Mouse (Mus musculus) common myeloid progenitor, adult 5-6 weeks (primary cell): Measurements from ENCODE around the gene Pcnx. TPM values are rescaled to one million over a fixed set of nuclear protein-coding genes. Genes with fewer than 3 reads are reported as not detected.

Experiments
- ATAC-seq: replicated peaks from 2 replicates; pipeline ENCODE4 v1.8.0; 2016; ENCODE audit warnings: low read depth, mild to moderate bottlenecking, moderate TSS enrichment, inconsistent platforms; ENCODE audit not compliant: poor library complexity, severe bottlenecking
- total RNA-seq: library from RNA; stranded (forward); fragments of 200-1000, 187-1606 nt; gene quantifications from 2 replicates; pipeline ENCODE4 v1.2.3, GENCODE M21; 2017

Pcnx gene
- total RNA-seq, 1 experiment from 2014 or later, result 12.8 TPM

DNA sequence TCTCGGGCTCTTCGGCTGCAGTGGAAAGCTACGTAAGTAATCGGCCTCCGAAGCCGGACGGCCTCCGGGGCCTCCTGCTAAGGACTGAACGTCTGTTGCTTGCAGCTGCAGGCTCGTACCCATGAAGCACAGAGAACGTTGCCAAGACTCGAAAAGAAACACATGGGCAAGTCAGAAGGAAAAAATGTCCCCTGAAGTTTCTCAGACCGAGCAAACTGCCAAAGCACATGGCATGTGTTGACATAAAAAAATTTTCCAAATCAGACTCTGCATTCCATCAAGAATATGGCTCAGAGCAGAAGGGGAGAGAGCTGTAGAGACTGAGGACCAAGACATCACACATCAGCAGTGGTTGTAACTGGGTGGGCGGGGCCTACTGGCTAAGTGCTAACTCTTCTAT lies 6.8 kb upstream of the Pcnx start:
- no peak for ATAC-seq

DNA sequence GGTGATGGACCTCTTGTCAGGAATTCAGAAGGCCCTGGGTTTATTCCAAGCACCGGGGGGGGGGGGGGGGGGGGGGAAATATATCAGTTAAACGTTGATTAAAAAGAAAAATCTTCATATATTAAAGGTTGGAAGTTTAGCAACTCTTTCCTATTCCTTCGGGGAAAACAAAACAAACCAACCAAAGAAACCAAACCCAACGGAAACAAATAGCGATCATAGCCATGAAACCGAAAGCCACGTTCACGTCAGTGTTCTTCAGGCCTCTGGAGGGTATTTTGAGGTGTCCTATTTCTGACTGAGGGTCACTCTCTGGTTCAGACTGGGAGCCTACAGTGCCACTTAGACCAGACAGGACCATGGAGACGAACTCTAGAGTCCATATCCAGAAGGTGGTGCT lies 6.3 kb upstream of the Pcnx start:
- no peak for ATAC-seq

DNA sequence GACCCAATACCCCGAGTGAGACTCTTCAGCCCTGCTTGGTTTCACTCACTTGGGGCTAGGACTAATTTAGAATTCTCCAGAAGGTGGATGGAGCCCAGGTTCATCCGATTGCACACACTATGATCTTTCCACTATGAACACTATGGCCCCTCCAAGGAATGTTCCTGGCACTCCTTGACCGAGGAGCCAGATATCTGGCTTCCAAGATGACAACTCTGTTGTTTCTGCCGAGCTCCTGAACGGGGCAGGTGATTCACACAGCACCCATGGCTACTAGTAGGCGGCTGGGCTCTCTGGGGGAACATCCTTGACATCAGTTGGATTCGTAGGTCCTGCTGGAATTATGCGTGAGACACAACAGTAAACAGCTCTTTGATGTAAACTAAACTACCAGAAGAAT lies 4.8 kb upstream of the Pcnx start:
- no peak for ATAC-seq

DNA sequence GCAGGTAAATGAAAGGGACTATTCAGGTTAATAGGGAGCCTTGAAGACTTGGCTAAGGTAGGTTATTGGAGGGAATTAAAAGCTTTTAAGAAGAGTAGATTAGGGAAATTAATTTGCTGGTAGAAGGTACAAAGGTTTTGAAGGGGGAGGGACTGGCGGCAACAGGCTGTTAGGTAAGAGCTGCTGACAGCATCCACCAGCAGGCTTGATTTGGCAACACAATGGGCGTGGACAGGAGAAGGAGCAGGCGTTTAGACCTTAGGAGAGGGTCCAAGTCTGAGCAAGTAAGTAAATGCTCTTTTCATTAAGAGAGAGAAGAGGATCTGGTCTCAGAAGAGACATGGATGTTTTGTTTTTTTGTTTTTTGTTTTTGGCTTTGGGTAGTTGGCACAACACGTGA lies 3.1 kb upstream of the Pcnx start:
- no peak for ATAC-seq

DNA sequence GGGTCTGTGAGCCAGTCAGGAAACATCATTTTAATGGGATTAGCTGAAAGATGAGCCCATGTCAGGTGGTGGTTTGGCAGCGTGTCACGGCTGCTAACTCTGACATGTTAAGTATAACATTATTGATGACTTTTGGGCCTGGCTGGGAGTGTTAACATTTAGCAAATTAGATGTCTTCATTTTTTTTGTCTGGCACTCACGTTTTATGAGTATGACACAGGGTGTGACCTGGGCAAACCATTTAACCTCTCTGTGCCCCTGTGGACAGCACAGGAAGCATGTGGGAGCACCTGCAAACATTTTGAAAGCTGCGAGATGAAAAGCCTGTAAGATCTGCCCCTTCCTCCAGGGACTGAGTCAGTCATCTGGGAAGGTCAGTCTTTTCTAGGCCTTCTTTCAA lies 2.6 kb upstream of the Pcnx start:
- no peak for ATAC-seq

DNA sequence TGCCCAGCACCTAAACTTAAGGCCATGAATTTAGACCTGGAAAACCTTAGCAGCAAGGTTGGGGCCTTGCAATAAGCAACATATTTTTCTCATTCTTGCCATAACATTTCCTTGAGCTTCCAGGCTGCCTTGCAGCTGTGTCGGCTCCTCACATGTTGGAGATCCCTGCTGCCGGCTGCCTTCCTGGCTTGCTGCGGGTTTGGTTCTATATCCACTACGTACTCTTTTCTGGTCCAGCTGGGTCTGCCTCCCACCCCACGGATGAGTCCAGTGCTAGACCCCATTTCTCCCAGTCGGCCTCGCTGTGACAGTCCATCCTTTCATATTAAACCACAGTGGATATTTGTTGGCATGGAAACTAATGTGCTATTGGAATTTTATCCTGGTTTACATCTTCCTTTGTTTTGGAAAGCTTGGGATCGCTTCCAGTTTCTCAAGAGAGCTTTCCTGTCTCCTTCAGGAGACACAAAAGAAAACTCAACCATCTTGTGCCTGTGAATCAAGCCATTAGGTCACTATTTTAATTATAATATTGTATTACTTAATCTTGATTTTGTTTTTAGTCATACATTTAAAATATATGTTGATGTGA lies 1.7 kb upstream of the Pcnx start:
- ATAC-seq, result no peak

DNA sequence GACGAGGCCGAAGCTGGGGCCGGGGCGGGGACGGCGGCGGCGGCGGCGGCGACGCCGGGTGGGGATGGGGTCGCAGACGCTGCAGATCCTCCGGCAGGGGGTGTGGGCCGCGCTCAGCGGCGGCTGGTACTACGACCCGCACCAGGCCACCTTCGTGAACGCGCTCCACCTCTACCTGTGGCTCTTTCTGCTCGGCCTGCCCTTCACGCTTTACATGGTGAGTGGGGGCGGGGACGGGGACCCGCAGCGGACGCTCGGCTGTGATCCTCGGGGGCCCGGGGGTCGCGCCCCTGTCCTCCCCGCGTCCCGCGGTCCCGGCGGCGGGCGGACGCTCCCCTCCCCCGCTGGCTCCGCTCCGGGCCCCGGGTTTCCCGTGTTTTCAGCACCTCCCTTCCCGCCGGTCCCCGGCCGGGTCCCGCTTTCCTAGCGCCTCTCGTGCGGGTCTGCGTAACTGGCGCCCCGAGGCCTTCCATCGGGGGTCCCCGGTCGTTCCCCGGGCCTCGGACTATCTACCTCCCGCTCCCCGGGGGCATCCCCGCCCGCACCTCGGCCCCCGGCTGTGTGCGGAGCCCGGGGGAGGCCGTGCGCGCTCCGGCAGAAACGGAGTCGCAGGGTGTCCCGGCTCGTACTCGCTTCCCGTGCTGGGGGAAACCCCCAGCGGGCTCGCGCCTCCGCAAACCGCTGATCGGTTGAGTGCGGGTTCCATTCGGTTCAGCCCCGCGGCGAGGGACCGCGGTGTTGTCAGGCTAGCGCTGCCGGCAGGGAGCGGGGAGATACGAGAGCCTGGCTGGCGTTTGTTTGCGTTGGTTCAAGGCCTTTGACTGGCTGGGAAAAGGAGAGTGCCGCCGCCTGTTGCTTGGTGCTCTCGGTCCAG lies 722 bp downstream of the Pcnx start:
- peak; percentile 30 for ATAC-seq

DNA sequence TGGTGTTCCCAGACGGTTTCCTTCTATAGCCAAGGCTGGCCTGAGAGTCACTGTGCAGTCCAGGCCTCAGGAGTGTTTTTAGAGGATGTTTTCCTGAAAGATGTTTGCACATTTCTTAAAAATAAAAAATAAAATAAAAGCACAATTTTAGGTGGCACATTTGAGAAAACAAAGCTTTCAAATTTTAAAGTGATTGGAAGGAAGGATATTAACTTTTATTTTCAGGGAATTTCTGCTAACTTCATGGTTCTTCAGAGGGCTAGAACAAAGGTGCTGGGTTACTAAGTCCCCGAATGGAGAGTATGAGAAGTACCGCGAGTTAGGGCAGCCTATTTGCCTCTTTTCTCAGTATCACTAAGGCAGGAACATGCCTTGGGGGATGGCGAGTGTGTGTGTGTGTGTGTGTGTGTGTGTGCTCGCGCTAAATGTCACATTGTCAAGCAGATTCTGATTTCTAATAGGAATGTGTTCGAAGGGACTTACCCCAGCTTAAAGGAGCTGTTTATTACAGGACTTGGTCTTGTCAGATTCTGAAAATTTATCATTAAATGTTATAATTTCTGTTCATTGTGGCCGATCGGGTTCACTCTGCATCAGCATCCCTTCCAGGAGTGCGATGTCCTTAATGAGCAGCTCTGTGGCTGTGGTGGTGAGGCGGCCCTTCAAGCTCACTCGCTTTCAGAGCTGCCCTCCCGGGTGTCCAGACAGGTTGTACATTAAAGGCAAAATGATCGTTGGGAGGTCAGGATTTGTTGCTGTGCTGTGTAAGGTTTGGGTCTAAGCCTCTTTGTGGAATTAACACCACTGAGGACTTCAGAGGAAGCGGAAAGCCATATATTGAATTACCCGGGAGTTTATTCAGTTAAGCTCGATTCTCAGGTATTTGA lies 1.6 kb downstream of the Pcnx start:
- ATAC-seq, result no peak

DNA sequence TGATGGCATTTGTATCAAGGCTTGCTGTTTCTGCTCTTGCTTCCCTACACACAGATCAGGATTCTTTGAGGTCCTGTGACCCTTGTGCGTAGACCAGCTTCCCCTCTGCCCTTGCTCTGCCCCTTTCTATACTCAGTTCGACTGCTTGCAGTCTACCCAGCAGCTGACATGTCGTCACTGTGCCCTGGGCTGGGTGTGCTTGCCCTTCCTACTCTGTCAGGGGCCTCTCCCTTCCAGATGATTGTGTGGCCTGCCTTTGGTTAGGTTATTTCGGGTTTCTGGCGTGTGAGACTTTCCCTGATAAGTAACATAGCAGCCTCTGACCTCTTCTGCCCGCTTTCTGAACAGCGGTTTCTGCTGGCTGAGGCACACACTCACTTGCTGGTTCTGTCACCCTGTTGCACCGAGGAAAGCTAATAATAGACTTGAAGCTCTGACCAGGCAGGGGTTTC lies 2.6 kb downstream of the Pcnx start:
- ATAC-seq, result peak; percentile 64

DNA sequence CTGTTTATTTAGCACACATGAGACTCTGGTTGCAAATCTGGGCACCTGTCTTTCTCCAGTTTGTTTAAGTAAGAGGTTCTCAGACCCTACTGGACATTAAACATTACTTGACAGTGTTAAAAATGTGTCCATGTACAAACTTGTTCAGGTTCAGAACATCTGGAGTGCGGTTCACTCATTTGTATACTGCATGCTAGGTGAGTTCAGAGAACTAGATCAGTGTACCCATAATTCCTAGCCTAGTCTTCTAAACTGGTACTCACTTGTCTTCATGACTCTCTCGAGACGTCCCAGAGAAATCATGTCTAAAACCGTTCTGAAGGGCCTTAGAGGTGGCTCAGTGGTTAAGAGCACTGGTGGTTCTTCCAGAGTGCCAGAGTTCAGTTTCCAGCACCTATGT lies 4.1 kb downstream of the Pcnx start:
- no peak for ATAC-seq

DNA sequence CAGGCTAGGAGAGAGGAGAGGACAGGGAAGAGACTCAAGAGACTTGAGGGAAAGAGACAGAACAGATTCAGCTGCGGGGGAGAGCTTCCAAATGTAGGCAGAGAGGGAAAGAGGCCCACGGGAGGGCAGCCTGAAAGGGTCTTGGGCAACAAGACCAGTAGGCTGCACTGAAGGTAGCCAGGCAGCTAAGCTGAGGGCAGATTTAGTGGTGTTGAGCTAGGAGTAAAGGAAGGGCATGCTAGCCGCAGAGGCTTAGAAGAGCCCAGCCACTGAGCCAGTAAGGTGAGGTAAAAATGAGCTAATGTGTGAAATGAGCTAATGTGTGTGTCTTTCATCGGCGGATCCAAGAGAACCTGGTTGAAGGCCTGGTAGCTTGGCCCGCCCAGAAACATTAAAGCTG lies 5.4 kb downstream of the Pcnx start:
- no peak for ATAC-seq

DNA sequence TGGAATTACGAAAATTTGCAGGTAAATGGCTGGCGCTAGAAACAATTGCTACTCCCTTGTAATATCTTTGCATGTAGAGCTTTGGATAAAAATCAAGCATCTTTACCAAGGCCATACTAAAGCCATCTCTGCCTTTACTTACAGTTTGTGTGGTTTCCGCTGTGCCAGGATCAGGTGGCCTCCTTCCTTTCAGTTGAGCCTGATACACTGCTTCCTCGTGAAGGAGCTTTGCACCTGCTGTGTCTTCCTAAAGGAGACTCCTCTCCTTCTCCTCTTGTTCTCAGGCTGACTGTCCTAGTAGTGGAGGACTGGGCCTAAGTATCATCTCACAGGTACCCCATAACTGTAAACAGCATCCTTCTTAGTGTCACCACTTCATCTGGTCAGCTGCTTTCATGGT lies 7.5 kb downstream of the Pcnx start:
- ATAC-seq, result no peak

DNA sequence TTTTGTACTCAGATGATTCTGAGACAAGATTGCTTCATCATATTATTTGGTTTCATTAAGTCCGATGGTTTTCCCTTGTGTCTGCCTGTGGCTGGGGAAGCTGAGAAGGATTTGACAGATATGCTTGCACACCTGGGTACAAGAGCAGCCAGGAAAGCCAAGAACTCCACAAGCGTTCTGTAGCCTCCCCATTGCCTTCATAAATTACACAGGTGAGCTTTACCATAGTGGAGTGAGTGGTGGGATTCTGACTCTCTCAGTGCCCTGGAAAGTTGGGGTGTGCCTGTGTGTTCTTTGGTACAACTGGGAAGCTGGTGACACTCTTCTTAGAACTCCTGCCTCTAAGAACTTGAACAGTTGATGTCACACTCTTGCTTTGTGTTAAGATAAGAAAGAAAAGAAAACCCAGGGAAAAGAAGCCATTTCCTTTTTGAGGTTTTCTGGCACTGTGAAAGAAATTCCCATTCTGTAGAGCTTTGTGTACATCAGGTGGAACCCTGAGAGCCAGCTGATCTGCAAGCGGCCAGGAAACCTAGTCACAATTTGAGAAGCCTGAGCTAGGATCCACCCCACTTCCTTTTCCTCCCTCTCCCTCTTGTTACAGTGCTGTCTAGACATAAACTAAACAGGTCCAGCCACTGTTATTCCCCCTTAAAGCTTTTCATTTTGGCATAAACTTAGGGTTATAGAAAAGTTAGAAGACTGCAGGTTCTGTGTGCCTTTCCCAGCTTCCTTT lies 9.6 kb downstream of the Pcnx start:
- no peak for ATAC-seq

DNA sequence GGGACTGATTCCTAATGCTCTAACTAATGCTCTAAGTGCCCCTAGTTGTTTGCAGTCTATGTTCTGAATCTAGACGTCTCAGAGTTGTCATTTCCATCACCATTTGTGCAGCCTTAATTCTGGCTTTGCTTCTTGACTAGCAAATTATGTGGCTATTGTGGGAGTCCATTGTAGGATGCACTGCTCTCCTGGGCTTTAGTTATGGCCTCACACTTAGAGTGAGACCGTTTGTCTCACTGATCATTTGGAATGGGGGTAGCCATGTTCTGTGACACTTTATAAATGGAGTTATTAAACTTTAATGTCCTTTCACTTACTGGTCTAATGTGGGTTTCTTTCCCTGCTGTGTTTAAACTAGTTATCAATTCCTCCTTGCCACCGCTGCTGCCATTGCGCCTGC lies 13.5 kb downstream of the Pcnx start:
- ATAC-seq, result no peak

DNA sequence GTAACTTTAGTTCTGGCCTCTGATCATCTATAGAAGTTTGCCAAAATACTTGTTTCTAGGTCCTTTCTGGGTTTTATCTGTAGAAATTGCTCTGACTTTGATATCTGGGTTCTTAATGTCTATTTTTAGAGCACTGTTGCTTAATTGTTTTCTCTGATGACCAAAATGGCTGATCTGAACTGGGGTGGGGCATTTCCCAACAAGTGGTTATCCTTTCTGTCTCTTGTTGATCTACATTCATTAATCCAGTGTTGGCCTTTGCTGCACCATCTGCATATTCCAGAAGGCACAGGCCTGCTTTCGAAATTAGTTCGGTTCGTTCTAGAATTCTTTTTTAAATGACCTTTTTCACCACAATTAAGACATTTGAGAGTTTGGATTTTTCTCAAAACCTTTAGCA lies 20.3 kb downstream of the Pcnx start:
- no peak for ATAC-seq

DNA sequence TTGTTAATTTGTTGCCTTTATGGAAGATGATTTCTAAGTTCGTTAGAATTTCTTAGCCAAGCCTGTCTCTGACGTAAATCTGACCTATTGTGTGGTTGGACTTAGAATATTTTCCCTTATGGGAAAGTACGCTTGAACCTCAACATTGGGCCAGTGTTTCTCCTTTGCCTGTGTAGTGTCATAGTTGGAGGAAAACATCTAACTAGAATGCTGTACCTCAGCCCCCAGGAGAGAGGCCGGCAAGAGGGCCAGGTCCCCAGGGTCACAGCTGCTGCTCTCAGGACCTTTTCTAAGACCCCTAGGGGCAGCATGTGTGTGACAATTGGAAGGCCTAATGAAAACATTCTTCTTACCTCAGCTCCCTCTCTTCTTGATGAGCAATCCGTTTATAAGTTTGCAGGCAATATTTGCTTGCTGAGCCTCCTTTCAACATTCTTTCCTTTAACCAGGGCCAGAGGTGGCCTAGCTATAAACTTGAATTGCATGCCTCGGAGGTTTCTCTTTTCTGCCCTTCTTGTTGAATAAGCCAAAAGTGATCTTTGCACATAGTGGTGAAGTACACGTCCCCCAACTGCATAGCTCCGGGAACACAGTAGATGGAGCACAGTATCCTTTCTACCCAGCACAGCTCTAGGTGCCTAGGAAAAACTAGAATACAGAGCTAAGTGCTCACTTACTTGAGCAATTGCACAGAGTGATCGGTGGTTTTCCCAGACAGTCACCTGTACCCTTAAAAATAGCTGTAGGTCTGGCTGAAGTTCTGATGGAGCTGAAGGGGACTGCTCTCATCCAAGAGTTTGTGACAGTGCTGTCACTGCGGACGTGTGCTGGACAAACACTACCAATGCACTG lies 23.7 kb downstream of the Pcnx start:
- no peak for ATAC-seq

DNA sequence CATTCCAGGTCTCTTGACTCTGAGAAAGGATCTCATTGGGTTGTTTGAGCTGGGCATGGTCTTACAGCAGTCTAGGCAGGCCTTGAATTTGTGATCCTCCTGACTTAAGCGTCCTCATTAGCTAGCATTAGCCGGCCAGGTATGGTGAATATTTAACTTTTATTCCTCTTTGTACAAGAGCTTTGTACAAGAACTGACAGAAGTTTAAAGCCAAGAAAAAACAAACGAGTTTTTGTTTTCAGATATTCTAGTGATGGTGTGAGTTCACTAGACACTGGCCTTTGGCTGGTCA lies 24.2 kb downstream of the Pcnx start:
- ATAC-seq, result no peak

DNA sequence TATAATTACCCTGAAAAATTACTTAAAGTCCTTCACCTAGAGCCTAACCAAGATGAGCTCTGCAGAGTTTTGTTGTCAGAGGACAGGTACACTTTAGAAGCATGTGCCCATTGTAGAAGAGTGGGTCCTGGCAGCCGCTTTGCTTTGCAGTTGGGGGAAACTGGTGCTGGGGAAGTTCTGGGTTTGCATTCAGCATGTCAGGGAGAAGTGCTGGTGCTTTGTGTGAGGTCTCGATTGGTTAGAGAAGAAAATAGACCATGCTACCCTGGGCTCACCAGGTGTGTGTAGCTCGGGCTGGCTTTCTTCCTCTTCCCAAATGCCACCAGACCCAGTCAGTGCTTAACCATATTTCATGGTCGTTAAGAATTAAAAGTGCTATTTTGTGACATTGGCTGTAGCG lies 25.2 kb downstream of the Pcnx start:
- ATAC-seq, result no peak

DNA sequence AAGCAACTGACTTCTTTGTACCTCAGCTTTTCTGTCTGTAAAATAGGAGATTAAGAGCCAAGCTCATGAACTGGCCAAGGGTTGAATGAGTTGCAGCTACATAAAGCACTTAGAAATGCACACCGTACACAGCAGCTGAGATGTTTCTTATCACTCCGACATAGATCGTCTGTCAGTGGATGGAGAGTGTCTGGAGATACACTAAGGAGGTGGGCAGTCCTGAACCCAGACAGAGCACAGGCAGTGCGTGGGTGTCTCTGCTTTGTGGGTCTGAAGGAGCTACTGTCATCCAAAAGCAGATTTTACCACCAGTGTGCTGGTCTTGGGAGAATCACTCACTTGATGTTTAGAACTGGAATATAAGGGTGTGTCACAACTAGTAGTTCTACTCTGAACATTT lies 26.2 kb downstream of the Pcnx start:
- no peak for ATAC-seq

DNA sequence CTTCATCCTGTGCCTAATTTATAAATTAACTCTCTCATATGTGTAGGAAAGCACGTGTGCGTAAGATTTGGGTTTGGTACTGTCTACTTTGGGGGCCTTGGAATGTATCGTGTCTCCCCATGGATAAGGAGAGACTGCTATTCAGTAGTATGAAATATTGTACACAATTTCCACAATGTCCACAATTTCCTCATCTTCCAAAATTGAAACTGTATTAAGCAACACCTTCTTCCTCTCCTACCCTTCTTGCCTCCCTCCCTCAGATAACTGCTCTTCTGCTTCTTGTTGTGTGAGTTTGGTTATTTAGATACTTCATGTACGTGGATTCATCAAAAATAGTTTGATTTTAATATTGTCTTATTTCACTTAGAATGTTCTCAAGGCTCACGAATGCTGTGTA lies 29.1 kb downstream of the Pcnx start:
- ATAC-seq, result peak; percentile 60; the same call in 1 of the 2 replicates
